Mouse (Mus musculus) embryo, embryonic 11.5 days (tissue): ENCODE data around the gene Mettl1.

ENCODE experiments used
- DNase-seq: peaks from one replicate; pipeline ENCODE4 v3.0.0-alpha.2; 2012; ENCODE audit warnings: low read depth, low spot score

Mettl1 gene

GRCm38 (mm10) chr10:127041274-127041766 lies at the start of gene Mettl1, which contains the start of gene Eef1akmt3:
TSS of gene Mettl1 (plus strand) at chr10:127041414.
TSS of gene Eef1akmt3 (minus strand) at chr10:127041513.
- DNase-seq, result no peak

- no peak for DNase-seq
Measured at GRCm38 (mm10) chr10:126991676-126992075, 49.5 kb upstream of the Mettl1 start.

- no peak for DNase-seq
Measured at GRCm38 (mm10) chr10:126993621-126994020, 47.6 kb upstream of the Mettl1 start.

- DNase-seq, result no peak
Measured at GRCm38 (mm10) chr10:126997340-126998113, 43.7 kb upstream of the Mettl1 start.

GRCm38 (mm10) chr10:127000529-127000928 lies 40.7 kb upstream of the Mettl1 start, which contains the start of gene Avil:
TSS of gene Avil (plus strand) at chr10:127000709.
- DNase-seq, result no peak

- no peak for DNase-seq
Measured at GRCm38 (mm10) chr10:127001297-127001696, 39.9 kb upstream of the Mettl1 start.

- DNase-seq, result no peak
Measured at GRCm38 (mm10) chr10:127002056-127002455, 39.2 kb upstream of the Mettl1 start.

GRCm38 (mm10) chr10:127002765-127003164 lies 38.4 kb upstream of the Mettl1 start:
- no peak for DNase-seq

- DNase-seq, result no peak
Measured at GRCm38 (mm10) chr10:127003334-127003733, 37.9 kb upstream of the Mettl1 start.

GRCm38 (mm10) chr10:127003806-127004205 lies 37.4 kb upstream of the Mettl1 start:
- no peak for DNase-seq

GRCm38 (mm10) chr10:127016488-127016887 lies 24.7 kb upstream of the Mettl1 start:
- DNase-seq, result no peak

- no peak for DNase-seq
Measured at GRCm38 (mm10) chr10:127017071-127017470, 24.1 kb upstream of the Mettl1 start.

- DNase-seq, result no peak
Measured at GRCm38 (mm10) chr10:127018422-127018821, 22.8 kb upstream of the Mettl1 start.

- peak; percentile 91 for DNase-seq
Measured at GRCm38 (mm10) chr10:127030336-127031296, 10.6 kb upstream of the Mettl1 start, which contains the start of gene Tsfm. TSS of gene Tsfm (minus strand) at chr10:127030840.

GRCm38 (mm10) chr10:127033301-127033741 lies 7.9 kb upstream of the Mettl1 start:
- no peak for DNase-seq

GRCm38 (mm10) chr10:127036273-127036672 lies 4.9 kb upstream of the Mettl1 start:
- DNase-seq, result no peak

- no peak for DNase-seq
Measured at GRCm38 (mm10) chr10:127037641-127038040, 3.6 kb upstream of the Mettl1 start.

- DNase-seq, result no peak
Measured at GRCm38 (mm10) chr10:127040569-127041214, 522 bp upstream of the Mettl1 start.

GRCm38 (mm10) chr10:127041774-127042338 lies 642 bp downstream of the Mettl1 start:
- DNase-seq, result peak; percentile 87

- DNase-seq, result no peak
Measured at GRCm38 (mm10) chr10:127042468-127043115, 1.4 kb downstream of the Mettl1 start.
